Comparison of ENCODE assay signal across 7 mouse cellular contexts in the genomic region with DNA sequence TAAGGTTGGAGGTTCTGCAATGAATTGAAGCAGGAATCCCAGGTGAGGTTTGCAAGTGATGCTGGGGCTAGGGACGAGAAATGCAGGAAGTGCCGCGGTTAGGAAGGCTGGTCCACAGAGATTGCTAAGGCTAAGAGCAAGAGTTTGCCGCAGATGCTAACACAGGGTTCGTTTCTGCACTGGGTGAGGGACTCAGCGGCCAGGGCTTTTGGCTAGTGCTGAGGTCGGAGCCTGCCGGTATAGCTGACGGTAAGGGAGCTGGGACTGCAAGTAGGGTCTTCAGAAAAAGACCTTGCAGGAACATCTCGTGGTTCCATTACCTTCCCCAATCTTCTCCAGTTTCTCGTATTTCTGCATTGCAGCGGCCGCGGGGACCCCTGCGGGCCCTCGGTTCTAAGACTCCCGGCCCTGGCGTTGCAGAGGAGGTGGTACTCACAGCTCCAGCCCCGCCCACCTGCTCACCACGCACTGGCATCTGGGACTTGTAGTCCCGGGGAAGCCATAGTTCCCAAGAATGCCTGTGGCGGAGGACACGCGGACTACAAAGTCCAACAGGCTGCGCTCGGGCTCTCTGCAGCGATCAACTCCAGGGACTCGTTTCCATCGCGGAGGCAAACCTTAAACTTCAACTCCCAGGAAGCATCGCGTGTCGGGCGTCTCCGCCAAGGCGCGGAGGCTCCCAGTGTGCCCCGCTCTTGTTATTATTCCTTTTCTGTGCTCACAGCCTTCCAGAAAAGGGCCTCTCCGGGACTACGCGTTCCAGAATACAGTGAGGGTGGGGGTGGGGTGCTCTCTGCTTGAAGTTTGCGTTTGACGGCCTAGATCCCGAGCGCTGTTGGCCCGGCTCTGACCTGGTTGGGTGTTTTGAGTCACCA. TPM values are rescaled to one million over a fixed set of nuclear protein-coding genes. Genes with fewer than 3 reads are reported as not detected.
DNase-seq lines count a peak whose midpoint lies in the region; ATAC-seq lines count a peak whose summit lies in the region.

A gene (minus strand): TSS at position 402 of the 875 bp plus-strand sequence.
A gene (plus strand): TSS at position 709 of the 875 bp plus-strand sequence.

- peak; percentile 93 for ATAC-seq in embryonic facial prominence, embryonic 12.5 days (ENCODE audit: insufficient number of reproducible peaks, insufficient read depth, low FRiP score, low TSS enrichment)
- peak; percentile 90 for ATAC-seq in limb, embryonic 11.5 days (ENCODE audit: insufficient number of reproducible peaks, low FRiP score, low TSS enrichment, low read depth)
- ATAC-seq in midbrain, embryonic 14.5 days (ENCODE audit: low FRiP score, low TSS enrichment), result peak; percentile 94

- peak; percentile 95 for DNase-seq in adrenal gland, postnatal 25 days
- DNase-seq in heart, adult 11 months, result peak; percentile 100
- peak; percentile 98 for DNase-seq in kidney, adult 18-20 months
- peak; percentile 99 for DNase-seq in limb, embryonic 11.5 days (ENCODE audit: low spot score)
- peak; percentile 99 for DNase-seq in midbrain, embryonic 14.5 days
- DNase-seq in spleen, adult 18-20 months, result peak; percentile 95 to 96

- H3K4me3 ChIP-seq in embryonic facial prominence, embryonic 12.5 days, result peak within 1 kb of the TSS; percentile 54
- peak within 1 kb of the TSS; percentile 58 for H3K4me3 ChIP-seq in limb, embryonic 11.5 days (ENCODE audit: low read depth, low read length)
- H3K4me3 ChIP-seq in midbrain, embryonic 14.5 days (replicated peaks; ENCODE audit: low read depth, low read length), result peak within 1 kb of the TSS; percentile 44

- under 1% methylated on average over 46 of the region's 46 CpGs for WGBS in embryonic facial prominence, embryonic 12.5 days
- WGBS in limb, embryonic 11.5 days, result under 1% methylated on average over 46 of the region's 46 CpGs
- WGBS in midbrain, embryonic 14.5 days, result 1% methylated on average over 46 of the region's 46 CpGs

- no peaks in the 10 kb centered on the region for H3K27me3 ChIP-seq in embryonic facial prominence, embryonic 12.5 days
- H3K27me3 ChIP-seq in limb, embryonic 11.5 days (ENCODE audit: control insufficient read depth, insufficient read depth, low read length), result no peaks in the 10 kb centered on the region
- H3K27me3 ChIP-seq in midbrain, embryonic 14.5 days (ENCODE audit: control insufficient read depth, insufficient read depth, low read length), result no peaks in the 10 kb centered on the region

- H3K27ac ChIP-seq in embryonic facial prominence, embryonic 12.5 days, result peak within 1 kb of the TSS; percentile 92
- peak within 1 kb of the TSS; percentile 78 for H3K27ac ChIP-seq in limb, embryonic 11.5 days (replicated peaks; ENCODE audit: low read depth, low read length)
- peak within 1 kb of the TSS; percentile 92 for H3K27ac ChIP-seq in midbrain, embryonic 14.5 days (replicated peaks; ENCODE audit: low read depth, low read length)

- H3K9me3 ChIP-seq in embryonic facial prominence, embryonic 12.5 days, result no peaks in the 10 kb centered on the region
- H3K9me3 ChIP-seq in limb, embryonic 11.5 days (ENCODE audit: control insufficient read depth, low read length), result no peaks in the 10 kb centered on the region
- H3K9me3 ChIP-seq in midbrain, embryonic 14.5 days (ENCODE audit: control insufficient read depth, low read length), result no peaks in the 10 kb centered on the region

- peaks cover 41% of the 10 kb centered on the region for H3K4me1 ChIP-seq in embryonic facial prominence, embryonic 12.5 days
- H3K4me1 ChIP-seq in limb, embryonic 11.5 days (ENCODE audit: control insufficient read depth, insufficient read depth, low read length), result peaks cover 36% of the 10 kb centered on the region
- peaks cover 40% of the 10 kb centered on the region for H3K4me1 ChIP-seq in midbrain, embryonic 14.5 days (ENCODE audit: control insufficient read depth, insufficient read depth, low read length)

- peak within 1 kb of the TSS; percentile 68 for H3K4me2 ChIP-seq in embryonic facial prominence, embryonic 12.5 days (replicated peaks)
- peak within 1 kb of the TSS; percentile 87 for H3K4me2 ChIP-seq in limb, embryonic 11.5 days (ENCODE audit: low read depth, severe bottlenecking)
- peak within 1 kb of the TSS; percentile 96 for H3K4me2 ChIP-seq in midbrain, embryonic 14.5 days (ENCODE audit: low read length)

- H3K9ac ChIP-seq in embryonic facial prominence, embryonic 12.5 days, result peak within 1 kb of the TSS; percentile 66
- H3K9ac ChIP-seq in limb, embryonic 11.5 days (ENCODE audit: low read length), result peak within 1 kb of the TSS; percentile 75
- H3K9ac ChIP-seq in midbrain, embryonic 14.5 days (replicated peaks; ENCODE audit: low read length), result peak within 1 kb of the TSS; percentile 70

- H3K36me3 ChIP-seq in embryonic facial prominence, embryonic 12.5 days, result peaks cover 27% of the 10 kb centered on the region
- H3K36me3 ChIP-seq in limb, embryonic 11.5 days (ENCODE audit: control insufficient read depth, insufficient read depth, low read length), result peaks cover 4% of the 10 kb centered on the region; the same call in 1 of the 2 replicates
- peaks cover 27% of the 10 kb centered on the region for H3K36me3 ChIP-seq in midbrain, embryonic 14.5 days (ENCODE audit: control insufficient read depth, insufficient read depth, low read length)

RNA-seq across cellular contexts. Expression of the first gene that starts in this region (rescaled TPM):
- 46.4 and 51.2 TPM in 2 replicates for total RNA-seq in adrenal gland, postnatal 25 days (2021)
- polyA plus RNA-seq in embryonic facial prominence, embryonic 12.5 days (2016; fragmentation: Nextera tagmentation; extraction: Ambion mirVana), result 62.2 and 63.2 TPM in 2 replicates
- 48.6 and 49.2 TPM in 2 replicates for polyA plus RNA-seq in limb, embryonic 11.5 days (2014; fragmentation: Nextera tagmentation; extraction: Ambion mirVana)
- polyA plus RNA-seq in midbrain, embryonic 14.5 days (2014; fragmentation: Nextera tagmentation; extraction: Ambion mirVana), result 110 and 136 TPM in 2 replicates

RNA-seq across cellular contexts. Expression of the second gene that starts in this region (rescaled TPM):
- 50.5 and 59.1 TPM in 2 replicates for total RNA-seq in adrenal gland, postnatal 25 days (2021)
- polyA plus RNA-seq in embryonic facial prominence, embryonic 12.5 days (2016; fragmentation: Nextera tagmentation; extraction: Ambion mirVana), result 46.6 and 49.8 TPM in 2 replicates
- 26.9 and 28.0 TPM in 2 replicates for polyA plus RNA-seq in limb, embryonic 11.5 days (2014; fragmentation: Nextera tagmentation; extraction: Ambion mirVana)
- polyA plus RNA-seq in midbrain, embryonic 14.5 days (2014; fragmentation: Nextera tagmentation; extraction: Ambion mirVana), result 14.8 TPM in 2 replicates

Comparison
In these comparisons a context has a peak if more than half of its experiments do, and no peak if none do; other contexts are left out.
1. Peak in every context shown above with its lines: DNase-seq, ATAC-seq, H3K4me3 ChIP-seq and H3K27ac ChIP-seq.